Mouse (Mus musculus): Measurements from ENCODE around the gene Lsm14a. TPM values are rescaled to one million over a fixed set of nuclear protein-coding genes. Genes with fewer than 3 reads are reported as not detected.

The Lsm14a gene
- polyA plus RNA-seq, 1 experiment from 2014 or later = 47.1 TPM

DNA sequence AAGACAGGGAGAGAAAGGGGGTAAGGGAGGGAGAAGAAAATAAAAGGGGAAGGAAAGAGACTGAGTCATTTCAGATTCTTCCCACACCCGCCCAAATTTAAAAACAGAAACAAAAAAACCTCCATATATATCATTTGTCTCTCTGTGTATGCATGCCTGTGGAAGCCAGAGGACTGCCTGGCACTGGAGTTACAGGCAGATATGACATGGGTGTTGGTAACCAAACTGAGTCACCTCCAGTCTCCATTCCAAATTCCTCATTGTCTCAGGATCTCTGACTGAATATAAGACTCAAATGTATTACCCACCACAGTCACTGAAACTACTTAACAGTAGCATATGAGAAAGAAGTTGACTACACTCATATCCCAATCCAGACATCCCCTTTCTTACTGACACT, 45.1 kb downstream of the Lsm14a start:
- 91% methylated on average over 1 of the region's 1 CpGs for WGBS
- H3K27ac ChIP-seq (ENCODE audit: low read depth, low read length) = no peak overlapping the region
- H3K27me3 ChIP-seq (replicated peaks; ENCODE audit: control insufficient read depth, insufficient read depth, low read length) = no peaks in the 10 kb centered on the region
- no peak for TF ChIP-seq CTCF (IDR thresholded peaks at IDR 0.05; ENCODE audit: low read depth)
- H3K4me2 ChIP-seq (replicated peaks; ENCODE audit: low read depth) = no peak overlapping the region
- no peak for ATAC-seq
- no peak overlapping the region for H3K4me3 ChIP-seq (ENCODE audit: low read depth, low read length)
- H3K9me3 ChIP-seq (ENCODE audit: control insufficient read depth) = no peaks in the 10 kb centered on the region
- H3K9ac ChIP-seq (ENCODE audit: low read depth, low read length) = no peak overlapping the region
- H3K36me3 ChIP-seq (ENCODE audit: control insufficient read depth, insufficient read depth) = peaks cover 73% of the 10 kb centered on the region
- H3K4me1 ChIP-seq (replicated peaks; ENCODE audit: control insufficient read depth, insufficient read depth, low read length) = no peaks in the 10 kb centered on the region

DNA sequence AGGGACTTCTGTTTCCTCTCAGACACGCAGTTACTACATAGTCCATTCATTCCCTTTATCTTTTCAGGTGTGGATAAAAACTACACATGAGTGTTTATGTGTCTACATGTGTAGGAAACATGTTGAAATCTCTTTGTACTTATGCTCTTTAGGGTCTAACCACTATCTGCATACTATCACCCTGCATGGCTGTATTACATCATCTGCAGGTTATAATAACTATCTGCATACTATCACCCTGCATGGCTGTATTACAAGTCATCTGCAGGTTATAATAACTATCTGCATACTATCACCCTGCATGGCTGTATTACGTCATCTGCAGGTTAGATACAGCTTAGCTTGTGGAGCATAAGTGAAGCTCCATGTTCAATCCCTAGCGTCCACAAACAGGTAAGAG, 46.1 kb downstream of the Lsm14a start:
- no peak for TF ChIP-seq CTCF (IDR thresholded peaks at IDR 0.05; ENCODE audit: low read depth)
- 80% methylated on average over 3 of the region's 3 CpGs for WGBS

DNA sequence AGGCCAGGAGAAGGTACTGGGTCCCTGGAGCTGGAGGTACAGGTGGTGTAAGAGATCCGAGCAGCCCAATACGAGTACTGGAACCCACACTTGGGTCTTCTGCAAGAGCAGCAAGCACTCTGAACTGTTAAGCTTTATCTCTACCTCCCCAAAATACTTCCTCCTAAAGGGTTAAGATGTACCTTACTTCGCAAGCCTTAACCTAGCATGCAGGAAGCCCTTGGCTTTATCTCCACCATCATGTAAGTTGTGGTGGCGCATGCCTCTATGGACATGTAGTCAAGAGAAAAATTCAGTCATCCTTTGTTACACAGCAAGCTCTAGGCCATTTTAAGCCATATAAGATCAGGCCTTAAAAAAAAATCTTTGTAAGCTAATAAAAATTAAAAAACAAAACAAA, 46.6 kb downstream of the Lsm14a start:
- Histone ChIP-seq H3K4me3 (ENCODE audit: low read depth, low read length) (no peak overlapping the region), H3K36me3 (ENCODE audit: control insufficient read depth, insufficient read depth) (peaks cover 81% of the 10 kb centered on the region), H3K27me3 (replicated peaks; ENCODE audit: control insufficient read depth, insufficient read depth, low read length) (no peaks in the 10 kb centered on the region), H3K27ac (ENCODE audit: low read depth, low read length) (no peak overlapping the region), H3K4me1 (replicated peaks; ENCODE audit: control insufficient read depth, insufficient read depth, low read length) (no peaks in the 10 kb centered on the region), H3K9me3 (ENCODE audit: control insufficient read depth) (no peaks in the 10 kb centered on the region), H3K9ac (ENCODE audit: low read depth, low read length) (no peak overlapping the region), H3K4me2 (replicated peaks; ENCODE audit: low read depth) (no peak overlapping the region)
- no peak for TF ChIP-seq CTCF (IDR thresholded peaks at IDR 0.05; ENCODE audit: low read depth)
- no peak for ATAC-seq
- 92% methylated on average over 4 of the region's 4 CpGs for WGBS

More for the DNA sequence above, 46.1 kb downstream of the Lsm14a start:
- Histone ChIP-seq H3K4me2 (replicated peaks; ENCODE audit: low read depth) (no peak overlapping the region), H3K4me1 (replicated peaks; ENCODE audit: control insufficient read depth, insufficient read depth, low read length) (no peaks in the 10 kb centered on the region), H3K9me3 (ENCODE audit: control insufficient read depth) (no peaks in the 10 kb centered on the region), H3K36me3 (ENCODE audit: control insufficient read depth, insufficient read depth) (peaks cover 76% of the 10 kb centered on the region), H3K27ac (ENCODE audit: low read depth, low read length) (no peak overlapping the region), H3K9ac (ENCODE audit: low read depth, low read length) (no peak overlapping the region), H3K4me3 (ENCODE audit: low read depth, low read length) (no peak overlapping the region), H3K27me3 (replicated peaks; ENCODE audit: control insufficient read depth, insufficient read depth, low read length) (no peaks in the 10 kb centered on the region)
- no peak for ATAC-seq

DNA sequence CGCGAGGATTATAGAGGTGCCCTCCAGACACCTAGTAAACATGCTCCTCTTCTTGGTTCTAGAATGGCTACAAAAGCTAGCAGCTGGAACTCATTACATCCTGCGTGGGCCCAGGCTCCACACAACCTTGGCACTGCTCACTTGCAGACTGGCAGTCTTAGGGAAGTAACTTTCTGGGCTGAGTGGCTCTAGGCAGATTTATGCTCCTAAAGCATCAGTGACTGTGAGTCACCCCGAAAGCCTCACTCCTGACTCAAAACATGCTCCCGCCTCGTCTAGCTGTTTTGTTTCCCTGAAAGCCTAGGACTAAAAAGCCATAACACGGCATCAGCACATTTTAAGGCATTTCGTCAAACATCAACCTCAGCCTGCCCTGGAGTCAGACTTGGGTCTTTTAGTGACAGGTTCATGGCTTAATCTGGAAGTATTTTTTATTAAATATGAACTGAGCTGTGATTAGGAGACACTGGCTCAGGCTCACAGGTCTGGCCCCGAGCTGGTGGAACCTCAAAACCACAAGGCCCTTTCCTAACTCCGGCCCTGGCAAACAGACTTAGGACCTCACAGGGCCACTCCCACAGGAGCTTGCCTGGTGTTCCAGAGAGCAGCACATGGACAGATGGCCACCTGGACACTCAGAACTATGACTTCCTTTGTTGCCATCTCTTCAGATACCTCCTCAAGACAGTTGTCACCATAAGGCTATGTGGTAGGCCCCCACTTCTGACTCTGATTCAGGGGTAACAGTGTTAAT, 50.9 kb downstream of the Lsm14a start:
- Histone ChIP-seq H3K4me3 (ENCODE audit: low read depth, low read length) (no peak overlapping the region), H3K9ac (ENCODE audit: low read depth, low read length) (no peak overlapping the region), H3K27me3 (replicated peaks; ENCODE audit: control insufficient read depth, insufficient read depth, low read length) (no peaks in the 10 kb centered on the region), H3K36me3 (ENCODE audit: control insufficient read depth, insufficient read depth) (peaks cover 59% of the 10 kb centered on the region), H3K9me3 (ENCODE audit: control insufficient read depth) (no peaks in the 10 kb centered on the region), H3K27ac (ENCODE audit: low read depth, low read length) (no peak overlapping the region), H3K4me1 (replicated peaks; ENCODE audit: control insufficient read depth, insufficient read depth, low read length) (no peaks in the 10 kb centered on the region), H3K4me2 (replicated peaks; ENCODE audit: low read depth) (no peak overlapping the region)
- WGBS = 81% methylated on average over 10 of the region's 10 CpGs
- no peak for ATAC-seq
- no peak for TF ChIP-seq CTCF (IDR thresholded peaks at IDR 0.05; ENCODE audit: low read depth)

DNA sequence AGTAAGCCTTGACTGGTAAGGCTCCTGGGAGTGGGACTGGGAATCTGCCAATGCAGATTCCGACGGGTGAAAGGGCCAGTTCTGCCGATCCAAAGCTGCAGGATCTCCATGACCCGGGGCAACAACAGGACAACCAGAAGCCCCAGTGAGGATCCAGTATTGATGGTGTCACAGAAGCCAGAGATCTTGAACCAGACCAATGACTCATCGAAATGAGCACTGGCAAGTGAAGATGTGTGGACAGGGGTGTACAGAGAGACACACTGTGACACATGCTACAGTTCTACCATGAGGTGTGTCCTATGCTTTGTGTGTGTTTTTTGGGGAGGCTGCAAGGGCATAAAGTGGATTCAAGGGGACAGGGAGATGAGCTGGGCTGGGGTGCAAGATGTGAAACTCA, 52.3 kb downstream of the Lsm14a start:
- no peak for ATAC-seq
- Histone ChIP-seq H3K27me3 (replicated peaks; ENCODE audit: control insufficient read depth, insufficient read depth, low read length) (no peaks in the 10 kb centered on the region), H3K9me3 (ENCODE audit: control insufficient read depth) (no peaks in the 10 kb centered on the region)

DNA sequence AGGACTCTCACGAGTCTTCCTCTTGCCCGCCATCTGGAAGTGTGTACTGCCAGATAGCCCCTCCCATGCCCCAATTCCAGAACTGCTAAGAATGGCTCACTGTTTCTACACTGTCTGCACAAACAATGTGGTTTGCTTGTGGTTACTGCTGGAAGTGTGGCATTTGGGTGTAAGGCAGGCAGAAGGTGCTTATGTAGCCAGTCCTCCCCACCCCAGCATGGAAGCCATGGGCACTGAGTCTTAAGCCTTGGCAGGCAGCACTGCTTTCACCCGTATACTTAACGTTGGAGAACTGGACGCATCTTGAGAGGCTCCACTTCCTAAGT, 54.0 kb downstream of the Lsm14a start:
- TF ChIP-seq CTCF (IDR thresholded peaks at IDR 0.05; ENCODE audit: low read depth) = no peak
- no peak overlapping the region for H3K4me3 ChIP-seq (ENCODE audit: low read depth, low read length)
- H3K27ac ChIP-seq (ENCODE audit: low read depth, low read length) = no peak overlapping the region
- H3K4me1 ChIP-seq (replicated peaks; ENCODE audit: control insufficient read depth, insufficient read depth, low read length) = no peaks in the 10 kb centered on the region
- H3K9ac ChIP-seq (ENCODE audit: low read depth, low read length) = no peak overlapping the region
- no peak for ATAC-seq
- H3K36me3 ChIP-seq (ENCODE audit: control insufficient read depth, insufficient read depth) = peaks cover 37% of the 10 kb centered on the region
- no peak overlapping the region for H3K4me2 ChIP-seq (replicated peaks; ENCODE audit: low read depth)
- 81% methylated on average over 5 of the region's 5 CpGs for WGBS
- no peaks in the 10 kb centered on the region for H3K27me3 ChIP-seq (replicated peaks; ENCODE audit: control insufficient read depth, insufficient read depth, low read length)
- H3K9me3 ChIP-seq (ENCODE audit: control insufficient read depth) = no peaks in the 10 kb centered on the region

More for the DNA sequence above, 52.3 kb downstream of the Lsm14a start:
- H3K27ac ChIP-seq (ENCODE audit: low read depth, low read length) = no peak overlapping the region; the same call in 1 of the 2 replicates
- no peak for TF ChIP-seq CTCF (IDR thresholded peaks at IDR 0.05; ENCODE audit: low read depth)
- no peaks in the 10 kb centered on the region for H3K4me1 ChIP-seq (replicated peaks; ENCODE audit: control insufficient read depth, insufficient read depth, low read length)
- 85% methylated on average over 5 of the region's 5 CpGs for WGBS
- peaks cover 52% of the 10 kb centered on the region for H3K36me3 ChIP-seq (ENCODE audit: control insufficient read depth, insufficient read depth)
- no peak overlapping the region for H3K4me2 ChIP-seq (replicated peaks; ENCODE audit: low read depth)
- H3K4me3 ChIP-seq (ENCODE audit: low read depth, low read length) = no peak overlapping the region
- H3K9ac ChIP-seq (ENCODE audit: low read depth, low read length) = no peak overlapping the region

Measured in intestine, postnatal 0 days (tissue).